Mouse (Mus musculus) forebrain, postnatal 0 days (tissue): ENCODE results near the gene Mt2. TPM values are rescaled to one million over a fixed set of nuclear protein-coding genes. Genes with fewer than 3 reads are reported as not detected.
"Not testable (repeated sequence)": the region's sequence is repeated elsewhere in the genome, so short reads cannot be mapped to it uniquely, and the experiment has no call there.

Source experiments
- ATAC-seq: fragments of 200-750 bp; cut with Nextera tagmentation; 2 replicates; pipeline ENCODE4 v1.8.0; 2017; ENCODE audit warnings: mild to moderate bottlenecking, moderate library complexity
- DNase-seq: peaks from one replicate; pipeline ENCODE4 v3.0.0-alpha.2; 2015
- H3K27ac ChIP-seq: fragments of 300-500 bp; sonication (generic); 2 replicates; pipeline ENCODE4 v1.5.1; 2014; ENCODE audit warnings: low read depth, mild to moderate bottlenecking, antibody characterized with exemption, low read length, moderate library complexity, mixed read lengths
- H3K27me3 ChIP-seq: fragments of 300-500 bp; sonication (generic); 2 replicates; pipeline ENCODE4 v1.6.1; 2014; ENCODE audit warnings: mild to moderate bottlenecking, low read length, mixed read lengths; ENCODE audit not compliant: insufficient read depth
- H3K36me3 ChIP-seq: fragments of 300-500 bp; sonication (generic); 2 replicates; pipeline ENCODE4 v1.6.1; 2014; ENCODE audit warnings: mild to moderate bottlenecking, moderate library complexity; ENCODE audit not compliant: insufficient read depth
- H3K4me1 ChIP-seq: fragments of 300-500 bp; sonication (generic); 2 replicates; pipeline ENCODE4 v1.6.1; 2014; ENCODE audit warnings: antibody characterized with exemption; ENCODE audit not compliant: insufficient read depth
- H3K4me2 ChIP-seq: fragments of 300-500 bp; sonication (generic); 2 replicates; pipeline ENCODE4 v1.6.1; 2014; ENCODE audit warnings: low read depth, mild to moderate bottlenecking, moderate library complexity
- H3K4me3 ChIP-seq: fragments of 300-500 bp; sonication (generic); 2 replicates; pipeline ENCODE4 v1.5.1; 2014; ENCODE audit warnings: low read depth, low read length, mixed read lengths
- H3K9ac ChIP-seq: fragments of 300-500 bp; sonication (generic); 2 replicates; pipeline ENCODE4 v1.6.1; 2014; ENCODE audit warnings: mild to moderate bottlenecking
- H3K9me3 ChIP-seq: fragments of 300-500 bp; sonication (generic); 2 replicates; pipeline ENCODE4 v1.6.1; 2016; ENCODE audit warnings: low read length
- CTCF ChIP-seq: sonication (generic); IDR thresholded peaks from 2 replicates; pipeline ENCODE4 v1.5.1; 2016; ENCODE audit warnings: antibody characterized with exemption, control low read depth, low read depth
- WGBS: fragments of 180-500 bp; shearing (Covaris S2); extraction: QIAGEN DNeasy Blood & Tissue Kit; methylation state at CpG from one replicate; pipeline ENCODE4 v1.1.7; 2014; 5-methylcytosine and 5-hydroxymethylcytosine counted together
- polyA plus RNA-seq: library from polyadenylated mRNA; unstranded; fragments of >200 nt; fragmentation: Nextera tagmentation; extraction: Ambion mirVana; gene quantifications from 2 replicates; pipeline ENCODE4 v1.2.1, GENCODE M21; 2015
- total RNA-seq: library from RNA; depleted of rRNA; stranded (reverse); fragments of >200 nt; gene quantifications from 2 replicates; pipeline ENCODE4 v1.2.3, GENCODE M21; 2014; rRNA removed

The Mt2 gene
- total RNA-seq (36.4 and 88.1 TPM in 2 replicates), polyA plus RNA-seq (139 and 143 TPM in 2 replicates)

DNA sequence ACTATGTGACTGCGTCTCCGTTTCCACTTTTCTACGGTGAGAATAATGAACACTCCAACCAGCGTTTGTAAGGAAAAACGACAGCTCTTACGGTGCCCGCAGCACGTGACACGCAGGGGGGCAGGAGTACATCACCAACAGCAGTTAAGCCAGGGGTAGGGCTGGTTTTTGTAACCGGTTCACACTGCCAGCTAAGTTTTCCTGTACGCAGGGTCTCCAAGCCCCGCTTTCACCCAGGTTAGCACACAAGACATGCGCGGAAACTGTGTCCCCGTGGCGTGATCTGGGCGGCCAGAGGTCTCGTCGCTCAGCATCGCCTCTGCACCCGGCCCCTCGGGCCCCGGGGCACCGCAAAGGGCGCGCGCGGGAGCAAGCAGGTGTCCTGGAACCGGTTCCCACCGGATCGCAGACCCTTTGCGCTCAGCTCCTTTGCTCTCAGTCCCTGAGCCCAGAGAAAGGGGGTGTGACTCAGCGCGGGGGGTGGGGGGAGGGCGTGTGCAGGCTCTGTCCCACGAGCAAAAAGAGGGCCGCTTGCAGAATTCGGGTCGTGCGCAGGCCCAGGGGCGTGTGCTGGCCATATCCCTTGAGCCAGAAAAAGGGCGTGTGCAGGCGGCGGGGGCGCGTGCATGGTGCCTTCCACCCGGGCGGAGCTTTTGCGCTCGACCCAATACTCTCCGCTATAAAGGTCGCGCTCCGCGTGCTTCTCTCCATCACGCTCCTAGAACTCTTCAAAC lies at the start of gene Mt2:
Gene Mt2 (plus strand): TSS at position 590 of the 734 bp plus-strand sequence.
- H3K4me2 ChIP-seq, result peak within 1 kb of the TSS; percentile 91
- H3K4me3 ChIP-seq, result peak within 1 kb of the TSS; percentile 45
- H3K36me3 ChIP-seq, result no peaks in the 10 kb centered on the region
- TF ChIP-seq CTCF, result no peak
- 0 out of 2 replicates have a peak, but pooled peaks cover 3% of the 10 kb centered on the region for H3K4me1 ChIP-seq
- peak; percentile 66 for DNase-seq
- peak within 1 kb of the TSS; percentile 60 for H3K9ac ChIP-seq
- WGBS, result 1% methylated on average over 51 of the region's 56 CpGs
- peak within 1 kb of the TSS; percentile 57 for H3K27ac ChIP-seq
- peak; percentile 86 for ATAC-seq
- no peaks in the 10 kb centered on the region for H3K9me3 ChIP-seq
- H3K27me3 ChIP-seq, result peaks cover 8% of the 10 kb centered on the region; the same call in 1 of the 2 replicates

DNA sequence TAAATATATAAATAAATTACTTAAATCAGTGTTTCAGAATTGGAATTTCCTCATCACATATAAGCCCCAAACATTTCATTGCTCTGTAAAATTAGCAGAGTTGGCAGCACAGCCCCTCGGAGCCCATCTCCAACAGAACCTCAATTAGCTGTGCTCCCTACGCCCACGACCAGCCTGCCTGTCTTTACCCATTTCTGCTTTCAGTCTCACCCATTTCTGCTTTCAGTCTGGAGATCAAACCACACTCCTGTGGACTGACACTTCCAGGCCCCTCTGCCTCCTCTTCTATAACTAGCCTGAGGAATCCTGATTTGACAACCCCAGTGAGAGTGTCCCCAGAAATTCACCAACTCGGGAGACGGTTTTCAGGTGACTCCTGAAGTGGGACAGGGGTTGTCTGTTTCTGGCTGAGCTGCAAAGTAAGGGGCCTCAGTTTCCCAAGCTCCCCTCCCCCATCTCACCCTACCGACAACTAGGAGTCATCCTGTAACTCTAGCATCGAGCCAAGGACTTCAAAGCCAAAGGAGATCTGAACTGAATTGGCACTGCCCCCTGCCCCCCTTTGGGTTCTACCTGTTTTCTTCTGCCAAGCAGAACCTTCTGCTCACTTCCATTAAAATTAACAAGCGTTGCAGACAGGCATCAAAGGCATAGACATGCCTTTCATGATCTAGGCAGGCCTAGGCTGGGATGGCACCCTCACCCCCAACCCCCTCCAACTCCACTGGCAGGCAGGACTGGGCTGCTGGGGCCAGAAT lies 49.6 kb upstream of the Mt2 start:
- DNase-seq (no peak), ATAC-seq (no peak)
- TF ChIP-seq CTCF, result no peak
- Histone ChIP-seq H3K4me3 (no peak overlapping the region), H3K4me1 (peaks cover 7% of the 10 kb centered on the region; the same call in 1 of the 2 replicates), H3K27ac (0 out of 2 replicates have a peak overlapping the region, but pooled peaks have one; percentile 5), H3K9me3 (no peaks in the 10 kb centered on the region), H3K36me3 (no peaks in the 10 kb centered on the region), H3K4me2 (no peak overlapping the region), H3K27me3 (no peaks in the 10 kb centered on the region), H3K9ac (no peak overlapping the region)
- WGBS, result 38% methylated on average over 8 of the region's 8 CpGs

DNA sequence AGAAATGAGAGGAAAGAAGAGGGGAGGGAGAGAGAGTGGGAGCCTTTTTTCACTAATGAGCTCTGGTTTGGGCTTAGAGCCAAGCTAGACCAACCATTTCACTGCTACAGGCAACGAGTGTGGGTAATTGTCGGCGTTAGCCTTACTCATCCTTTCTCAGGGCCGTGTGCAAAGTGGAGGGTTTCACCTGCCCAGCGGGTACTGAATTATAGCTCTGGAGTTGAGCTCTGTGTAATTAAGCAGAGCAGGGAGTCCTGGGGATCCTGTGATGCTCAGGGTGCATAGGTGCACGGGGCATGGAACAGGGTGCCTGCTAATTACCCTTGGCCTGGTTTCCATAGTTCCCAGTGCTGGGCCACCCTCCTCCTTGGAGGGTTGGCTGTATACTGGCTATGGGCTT lies 44.8 kb upstream of the Mt2 start:
- no peaks in the 10 kb centered on the region for H3K27me3 ChIP-seq
- no peak overlapping the region for H3K4me3 ChIP-seq
- H3K36me3 ChIP-seq, result no peaks in the 10 kb centered on the region
- no peak for TF ChIP-seq CTCF
- H3K4me1 ChIP-seq, result peaks cover 9% of the 10 kb centered on the region; the same call in 1 of the 2 replicates
- ATAC-seq (peak; percentile 34), DNase-seq (peak; percentile 57)
- no peak overlapping the region for H3K9ac ChIP-seq
- no peak overlapping the region for H3K27ac ChIP-seq
- H3K9me3 ChIP-seq, result no peaks in the 10 kb centered on the region
- WGBS, result 20% methylated on average over 6 of the region's 6 CpGs
- no peak overlapping the region for H3K4me2 ChIP-seq

DNA sequence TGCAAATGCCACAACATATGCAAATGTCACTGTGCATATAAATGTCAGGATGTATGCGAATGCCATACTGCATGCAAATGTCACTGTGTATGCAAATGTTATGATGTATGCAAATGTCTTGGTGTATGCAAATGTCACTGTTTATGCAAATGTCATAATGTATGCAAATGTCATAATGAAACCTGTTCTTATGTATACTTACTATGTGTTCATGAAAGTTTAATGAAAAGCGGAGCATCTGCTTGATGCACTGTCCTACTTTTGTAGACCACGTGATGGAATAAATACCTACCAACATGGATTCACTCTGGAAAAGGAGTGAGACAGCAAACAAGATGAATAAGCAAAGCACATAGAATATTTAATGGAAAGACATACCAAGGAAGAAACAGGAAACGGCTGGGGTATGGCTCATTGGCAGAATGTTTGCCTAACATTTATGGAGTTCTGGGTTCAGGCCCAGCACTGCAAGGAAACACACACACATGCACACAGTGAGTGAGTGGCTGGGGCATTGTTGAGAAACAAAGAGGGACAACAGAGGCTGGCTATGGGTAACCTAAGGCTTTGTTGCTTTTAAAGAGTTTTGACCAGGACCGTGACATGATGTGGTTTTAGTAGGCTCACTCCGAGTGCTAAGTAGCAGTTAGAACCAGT lies 43.2 kb upstream of the Mt2 start:
- ATAC-seq (peak; percentile 85), DNase-seq (peak; percentile 49)
- WGBS, result 62% methylated on average over 6 of the region's 6 CpGs
- H3K27me3 ChIP-seq, result no peaks in the 10 kb centered on the region
- H3K4me2 ChIP-seq, result no peak overlapping the region
- TF ChIP-seq CTCF, result no peak
- no peaks in the 10 kb centered on the region for H3K9me3 ChIP-seq
- no peaks in the 10 kb centered on the region for H3K36me3 ChIP-seq
- H3K9ac ChIP-seq, result no peak overlapping the region
- H3K4me3 ChIP-seq, result no peak overlapping the region
- H3K27ac ChIP-seq, result no peak overlapping the region
- H3K4me1 ChIP-seq, result 0 out of 2 replicates have a peak, but pooled peaks cover 2% of the 10 kb centered on the region

DNA sequence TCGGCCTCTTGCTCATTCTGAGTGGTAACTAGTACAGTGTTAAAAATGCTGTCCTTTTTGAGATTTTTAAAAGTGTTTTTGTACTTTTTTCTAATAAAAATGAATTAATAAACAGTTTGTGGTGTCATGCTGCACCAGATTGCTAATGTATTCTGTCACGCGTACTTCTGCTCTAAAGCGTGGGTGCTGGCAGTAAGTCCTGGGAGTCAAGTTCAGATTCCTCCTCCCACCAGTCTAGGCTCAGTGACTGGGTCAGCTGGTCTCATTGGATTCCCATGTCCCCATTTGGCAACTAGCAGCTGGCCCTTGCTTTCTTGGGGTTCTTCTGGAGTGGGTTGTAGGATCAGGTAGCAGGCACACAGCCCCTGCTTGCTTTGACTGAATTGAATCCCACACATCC lies 42.3 kb upstream of the Mt2 start:
- Histone ChIP-seq H3K4me2 (no peak overlapping the region), H3K4me3 (no peak overlapping the region), H3K4me1 (0 out of 2 replicates have a peak, but pooled peaks cover 2% of the 10 kb centered on the region), H3K9me3 (no peaks in the 10 kb centered on the region), H3K36me3 (no peaks in the 10 kb centered on the region), H3K9ac (no peak overlapping the region), H3K27me3 (no peaks in the 10 kb centered on the region), H3K27ac (no peak overlapping the region)
- DNase-seq (no peak), ATAC-seq (no peak)
- 61% methylated on average over 4 of the region's 4 CpGs for WGBS
- TF ChIP-seq CTCF, result no peak

DNA sequence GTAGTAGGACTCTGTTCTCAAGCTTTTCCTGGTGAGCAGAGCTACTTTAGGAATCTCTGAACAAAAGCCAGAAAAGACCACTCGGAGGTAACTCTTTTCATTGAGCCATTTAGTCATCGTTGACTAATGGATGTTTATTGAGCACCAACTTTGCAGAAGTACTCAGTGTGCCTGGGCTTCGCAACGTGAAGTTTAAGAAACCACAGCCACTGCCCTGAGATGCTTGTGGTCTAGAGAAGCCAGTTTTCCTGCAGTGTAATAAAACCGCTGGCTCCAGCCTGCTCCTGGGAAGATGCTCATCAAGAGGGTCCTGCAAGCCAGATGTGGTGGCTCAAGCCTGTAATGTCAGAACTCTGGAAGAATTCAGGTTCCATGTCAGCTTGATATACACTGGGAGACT lies 40.4 kb upstream of the Mt2 start:
- Histone ChIP-seq H3K36me3 (no peaks in the 10 kb centered on the region), H3K4me1 (0 out of 2 replicates have a peak, but pooled peaks cover 2% of the 10 kb centered on the region), H3K9ac (no peak overlapping the region), H3K27me3 (no peaks in the 10 kb centered on the region), H3K27ac (no peak overlapping the region), H3K9me3 (no peaks in the 10 kb centered on the region), H3K4me2 (no peak overlapping the region), H3K4me3 (no peak overlapping the region)
- no peak for DNase-seq
- no peak for ATAC-seq
- TF ChIP-seq CTCF, result no peak
- WGBS, result 82% methylated on average over 5 of the region's 5 CpGs

DNA sequence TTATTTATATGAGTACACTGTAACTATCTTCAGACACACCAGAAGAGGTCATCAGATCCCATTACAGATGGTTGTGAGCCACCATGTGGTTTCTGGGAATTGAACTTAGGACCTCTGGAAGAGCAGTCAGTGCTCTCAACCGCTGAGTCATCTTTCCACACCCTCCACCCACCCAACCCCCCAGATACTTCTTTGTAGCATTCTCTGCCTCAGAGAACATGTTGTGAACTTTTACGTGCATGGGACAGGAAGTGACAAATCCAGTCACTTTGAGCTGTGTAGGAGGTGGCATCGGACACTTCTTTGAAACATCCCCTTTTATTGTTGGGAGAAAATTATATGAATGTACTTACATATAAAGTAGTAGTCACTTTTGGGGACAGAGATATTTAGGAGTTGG lies 37.9 kb upstream of the Mt2 start:
- not testable (repeated sequence) for H3K27ac ChIP-seq, H3K9me3 ChIP-seq, ATAC-seq, DNase-seq, H3K9ac ChIP-seq, H3K4me3 ChIP-seq, H3K27me3 ChIP-seq, H3K36me3 ChIP-seq, H3K4me1 ChIP-seq, H3K4me2 ChIP-seq
- 78% methylated on average over 3 of the region's 3 CpGs for WGBS
